Mouse (Mus musculus): ENCODE data around the gene Slc39a3. TPM values are rescaled to one million over a fixed set of nuclear protein-coding genes. Genes with fewer than 3 reads are reported as not detected.
"Not testable (repeated sequence)": the region's sequence is repeated elsewhere in the genome, so short reads cannot be mapped to it uniquely, and the experiment has no call there.

Gene Slc39a3
- total RNA-seq (2017): 4.5 to 9.9 TPM (median 7.3 TPM) in 3 replicates

DNA sequence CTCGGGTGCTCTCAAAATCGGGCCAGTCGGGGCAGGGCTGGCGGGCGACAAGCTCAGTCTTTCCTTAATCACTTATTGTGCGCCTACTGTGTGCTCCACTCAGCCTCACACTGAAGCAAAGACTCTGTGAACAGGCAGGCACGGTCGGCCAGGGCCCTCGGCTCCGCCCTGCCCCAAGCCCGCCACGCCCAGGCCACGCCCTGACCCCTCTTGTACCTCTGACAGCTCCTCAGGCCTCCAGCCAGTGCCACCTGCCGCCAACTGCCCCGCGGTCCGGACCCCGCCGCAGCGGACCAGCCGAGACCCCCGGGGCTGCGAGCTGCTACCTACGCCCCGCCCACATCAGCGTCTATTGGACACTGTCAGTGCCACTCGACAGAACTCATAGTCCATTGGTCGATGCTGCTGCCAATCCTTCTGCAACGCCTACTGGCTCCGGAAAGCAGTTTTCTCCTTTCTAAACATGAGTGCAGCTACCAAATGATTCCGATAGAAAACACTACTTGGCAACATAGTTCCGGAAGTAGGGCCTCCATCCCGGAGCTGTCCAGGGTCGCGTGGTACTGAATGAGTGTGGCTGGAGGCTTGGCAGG, at the start of gene Slc39a3:
Gene Slc39a3 (minus strand): TSS at position 439 of the 593 bp plus-strand sequence.
- peak; percentile 99 for ATAC-seq (replicated peaks; ENCODE audit: insufficient number of reproducible peaks, low FRiP score, low TSS enrichment, poor library complexity, severe bottlenecking)

GRCm38 (mm10) chr10:81087021-81087420, 49.8 kb upstream of the Slc39a3 start:
- ATAC-seq (replicated peaks; ENCODE audit: insufficient number of reproducible peaks, low FRiP score, low TSS enrichment, poor library complexity, severe bottlenecking): no peak

DNA sequence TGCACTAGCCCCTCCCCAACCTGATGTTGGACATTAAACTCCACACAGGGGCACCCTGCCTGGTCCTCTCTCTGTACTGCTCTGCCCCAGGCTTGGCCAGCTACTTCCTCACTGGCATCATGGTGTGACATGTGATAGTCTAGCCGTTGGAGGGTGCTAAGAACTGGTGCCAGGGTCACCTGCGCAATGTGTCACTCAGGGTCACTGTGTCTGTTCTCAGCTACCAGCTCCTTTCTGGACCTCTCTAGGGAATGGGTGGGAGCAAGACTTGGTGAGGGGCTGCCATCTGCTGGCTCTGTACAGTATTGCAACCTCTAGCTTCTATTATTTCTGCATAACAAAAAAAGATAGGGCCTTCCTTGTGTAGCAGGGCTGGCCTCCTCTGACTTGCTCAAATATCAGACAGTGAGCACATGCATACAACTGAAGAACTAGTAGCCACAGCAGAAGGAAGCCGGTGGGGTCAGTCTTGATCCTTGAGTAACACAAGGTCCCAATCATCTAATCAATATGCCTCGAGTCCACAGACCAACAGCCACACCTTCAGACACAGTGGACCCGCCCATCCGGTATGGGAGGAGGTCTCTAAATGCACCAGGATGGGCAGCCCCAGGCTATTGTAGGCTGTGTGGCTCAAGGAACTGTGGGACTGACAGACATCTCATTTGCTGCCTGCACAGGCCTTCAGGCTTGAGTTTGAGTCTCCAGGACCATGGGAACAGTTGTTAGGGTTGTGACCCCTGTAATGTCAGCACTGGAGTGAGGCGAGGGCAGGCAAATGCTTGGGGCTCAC, 45.1 kb upstream of the Slc39a3 start:
- peak; percentile 65 for ATAC-seq (replicated peaks; ENCODE audit: insufficient number of reproducible peaks, low FRiP score, low TSS enrichment, poor library complexity, severe bottlenecking)

DNA sequence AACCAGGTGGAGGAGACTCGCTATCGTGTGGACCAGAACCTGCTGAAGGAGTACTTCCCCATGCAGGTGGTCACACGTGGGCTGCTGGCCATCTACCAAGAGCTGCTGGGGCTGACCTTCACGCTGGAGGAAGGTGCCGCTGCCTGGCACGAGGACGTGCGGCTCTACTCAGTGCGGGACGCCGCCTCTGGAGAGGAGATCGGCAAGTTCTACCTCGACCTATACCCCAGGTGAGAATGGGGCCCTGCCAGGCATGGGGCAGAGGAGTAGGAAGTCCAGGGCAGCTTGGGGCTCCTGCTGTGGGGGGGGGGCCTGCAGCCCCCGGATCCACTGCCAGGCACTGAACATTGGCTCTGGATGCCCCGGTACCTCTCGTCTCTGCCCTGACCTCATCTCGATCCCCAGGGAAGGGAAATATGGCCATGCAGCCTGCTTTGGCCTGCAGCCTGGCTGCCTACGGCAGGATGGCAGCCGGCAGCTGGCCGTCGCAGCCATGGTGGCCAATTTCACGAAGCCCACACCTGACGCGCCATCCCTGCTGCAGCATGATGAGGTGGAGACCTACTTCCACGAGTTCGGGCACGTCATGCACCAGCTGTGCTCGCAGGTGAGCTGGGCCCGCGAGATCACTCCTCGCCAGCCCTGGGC, 42.9 kb upstream of the Slc39a3 start:
- ATAC-seq (replicated peaks; ENCODE audit: insufficient number of reproducible peaks, low FRiP score, low TSS enrichment, poor library complexity, severe bottlenecking): no peak

- no peak for ATAC-seq (replicated peaks; ENCODE audit: insufficient number of reproducible peaks, low FRiP score, low TSS enrichment, poor library complexity, severe bottlenecking)
Measured at GRCm38 (mm10) chr10:81077916-81078315, 40.7 kb upstream of the Slc39a3 start.

- no peak for ATAC-seq (replicated peaks; ENCODE audit: insufficient number of reproducible peaks, low FRiP score, low TSS enrichment, poor library complexity, severe bottlenecking)
Measured at GRCm38 (mm10) chr10:81076356-81076755, 39.1 kb upstream of the Slc39a3 start.

- ATAC-seq (replicated peaks; ENCODE audit: insufficient number of reproducible peaks, low FRiP score, low TSS enrichment, poor library complexity, severe bottlenecking): no peak
Measured at GRCm38 (mm10) chr10:81075734-81076133, 38.5 kb upstream of the Slc39a3 start.

DNA sequence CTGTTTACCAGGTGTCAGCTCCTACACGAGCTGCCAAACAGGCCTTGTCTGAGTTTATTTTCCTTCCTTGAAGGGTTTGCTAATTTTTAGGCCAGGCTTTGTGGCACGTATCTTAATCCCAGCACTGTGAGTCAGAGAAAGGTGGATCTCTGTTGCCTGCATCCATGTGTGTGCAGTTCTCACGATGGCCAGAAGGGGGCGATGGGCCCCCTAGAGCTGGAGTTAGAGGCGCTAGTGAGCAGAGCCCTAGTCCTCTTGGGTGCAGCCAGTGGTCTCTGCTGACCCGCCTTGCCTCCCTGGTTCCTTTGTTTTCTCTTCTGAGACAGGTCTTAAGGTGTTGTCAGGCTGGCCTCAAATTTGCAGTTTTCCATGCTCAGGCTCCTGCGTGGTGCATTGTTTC, 36.2 kb upstream of the Slc39a3 start:
- ATAC-seq (replicated peaks; ENCODE audit: insufficient number of reproducible peaks, low FRiP score, low TSS enrichment, poor library complexity, severe bottlenecking): no peak

GRCm38 (mm10) chr10:81072290-81072689, 35.1 kb upstream of the Slc39a3 start:
- ATAC-seq (replicated peaks; ENCODE audit: insufficient number of reproducible peaks, low FRiP score, low TSS enrichment, poor library complexity, severe bottlenecking): no peak

GRCm38 (mm10) chr10:81069836-81070235, 32.6 kb upstream of the Slc39a3 start, which contains the start of gene Thop1:
Thop1 (plus strand) TSS chr10:81070035.
- ATAC-seq (replicated peaks; ENCODE audit: insufficient number of reproducible peaks, low FRiP score, low TSS enrichment, poor library complexity, severe bottlenecking): peak; percentile 98

DNA sequence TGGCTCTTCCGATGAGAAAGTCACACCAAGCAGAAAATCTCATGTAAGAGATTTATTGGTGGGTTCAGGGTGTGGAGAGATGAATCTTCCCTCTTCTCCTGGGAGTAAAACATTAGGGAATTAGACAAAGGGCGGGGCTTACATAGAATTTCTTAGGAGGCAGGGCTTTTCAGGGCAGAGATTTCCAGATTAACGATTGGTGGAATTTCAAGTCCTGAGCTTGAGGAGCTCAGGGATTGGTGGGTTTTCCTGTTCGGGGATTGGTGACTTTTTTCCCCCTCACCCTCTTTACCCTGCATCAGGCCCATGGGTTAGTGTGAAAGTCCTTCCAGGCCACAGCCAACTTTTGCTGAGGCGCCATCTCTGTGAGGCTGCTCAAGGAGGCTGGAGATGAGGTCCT, 31.5 kb upstream of the Slc39a3 start:
- no peak for ATAC-seq (replicated peaks; ENCODE audit: insufficient number of reproducible peaks, low FRiP score, low TSS enrichment, poor library complexity, severe bottlenecking)

GRCm38 (mm10) chr10:81064519-81064918, 27.3 kb upstream of the Slc39a3 start:
- not testable (repeated sequence) for ATAC-seq (replicated peaks; ENCODE audit: insufficient number of reproducible peaks, low FRiP score, low TSS enrichment, poor library complexity, severe bottlenecking)

DNA sequence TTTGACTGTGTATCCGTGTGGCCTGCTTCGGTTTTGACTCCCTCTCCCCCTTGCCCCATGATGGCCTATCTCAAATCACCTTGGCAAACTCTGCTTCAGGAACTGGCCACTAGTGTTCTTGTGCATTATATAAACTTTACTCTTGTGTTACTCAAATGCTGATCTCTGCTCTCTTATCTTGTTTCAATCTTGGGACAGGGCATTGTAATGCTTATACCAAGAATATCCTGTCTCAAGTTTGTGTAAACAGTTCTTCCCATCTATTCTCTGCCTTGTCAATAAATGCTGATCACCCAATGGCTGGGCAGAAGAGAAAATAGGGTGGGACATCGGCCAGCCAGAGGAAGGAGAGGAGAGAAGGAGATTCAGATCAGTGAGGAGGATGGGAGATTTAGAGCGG, 25.5 kb upstream of the Slc39a3 start:
- no peak for ATAC-seq (replicated peaks; ENCODE audit: insufficient number of reproducible peaks, low FRiP score, low TSS enrichment, poor library complexity, severe bottlenecking)

DNA sequence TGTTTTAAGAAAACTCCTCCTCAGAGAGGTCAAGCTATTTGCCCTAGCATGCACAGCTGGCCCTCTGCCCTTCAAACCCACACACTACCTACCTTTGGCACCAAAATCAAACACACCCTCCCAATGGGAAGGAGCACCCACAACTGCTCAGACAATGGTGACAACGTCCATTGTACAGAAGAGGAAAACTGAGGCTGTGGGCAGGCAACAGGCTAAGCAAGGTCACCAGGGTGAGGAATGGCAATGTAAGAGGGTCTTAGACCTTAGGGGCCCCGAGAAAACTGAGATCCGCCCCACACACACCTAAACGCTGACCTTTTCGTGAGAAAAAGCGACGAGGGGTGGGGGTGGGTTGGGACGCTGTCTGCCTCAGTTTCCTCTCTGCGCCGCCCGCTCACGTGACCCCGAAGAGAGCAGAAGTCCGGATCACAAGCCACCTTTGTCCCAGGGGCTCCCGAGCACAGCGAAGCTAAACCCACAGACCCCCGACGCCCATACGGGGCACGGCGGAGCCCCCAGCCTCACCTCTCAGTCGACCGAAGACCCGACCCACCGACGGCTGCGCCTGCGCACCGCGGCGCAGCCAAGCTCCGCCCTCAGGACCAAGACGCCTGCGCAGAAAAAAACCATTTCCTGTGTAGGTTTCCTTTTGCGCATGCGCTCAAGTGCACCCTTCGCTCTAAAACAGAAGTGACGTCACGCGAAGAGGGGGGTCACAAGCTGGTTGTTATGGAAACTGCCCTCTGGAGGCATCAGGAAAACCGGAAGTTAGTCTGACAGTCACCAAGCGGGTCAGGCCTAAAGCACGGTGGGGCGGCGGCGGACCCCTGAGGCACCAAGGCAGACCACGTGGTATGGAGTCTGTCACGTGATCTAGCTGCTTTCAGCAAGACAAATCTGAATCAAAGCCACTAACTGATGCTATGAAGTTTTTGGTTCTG, 22.6 kb upstream of the Slc39a3 start, which contains the start of gene Sgta:
Gene Sgta (minus strand): TSS at position 579 of the 941 bp plus-strand sequence.
- ATAC-seq (replicated peaks; ENCODE audit: insufficient number of reproducible peaks, low FRiP score, low TSS enrichment, poor library complexity, severe bottlenecking): peak; percentile 93

DNA sequence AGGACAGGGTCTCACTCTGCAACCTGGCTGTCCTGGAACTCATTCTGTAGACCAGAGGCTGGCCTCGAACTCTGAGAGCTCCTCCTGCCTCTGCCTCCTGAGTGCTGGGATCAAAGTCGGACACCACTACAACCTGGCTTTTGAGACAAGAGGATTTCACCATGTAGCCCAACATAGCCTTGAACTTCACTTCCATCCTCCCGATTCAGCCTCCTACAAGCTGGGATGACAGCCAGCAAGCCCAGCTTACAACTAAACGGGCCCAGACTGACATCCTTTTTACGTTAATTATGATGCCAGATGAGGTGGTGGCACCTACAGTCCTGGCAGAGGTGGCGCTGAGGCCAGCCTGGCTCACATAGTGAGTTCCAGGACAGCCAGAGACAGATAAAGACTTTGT, 21.7 kb upstream of the Slc39a3 start:
- no peak for ATAC-seq (replicated peaks; ENCODE audit: insufficient number of reproducible peaks, low FRiP score, low TSS enrichment, poor library complexity, severe bottlenecking)

DNA sequence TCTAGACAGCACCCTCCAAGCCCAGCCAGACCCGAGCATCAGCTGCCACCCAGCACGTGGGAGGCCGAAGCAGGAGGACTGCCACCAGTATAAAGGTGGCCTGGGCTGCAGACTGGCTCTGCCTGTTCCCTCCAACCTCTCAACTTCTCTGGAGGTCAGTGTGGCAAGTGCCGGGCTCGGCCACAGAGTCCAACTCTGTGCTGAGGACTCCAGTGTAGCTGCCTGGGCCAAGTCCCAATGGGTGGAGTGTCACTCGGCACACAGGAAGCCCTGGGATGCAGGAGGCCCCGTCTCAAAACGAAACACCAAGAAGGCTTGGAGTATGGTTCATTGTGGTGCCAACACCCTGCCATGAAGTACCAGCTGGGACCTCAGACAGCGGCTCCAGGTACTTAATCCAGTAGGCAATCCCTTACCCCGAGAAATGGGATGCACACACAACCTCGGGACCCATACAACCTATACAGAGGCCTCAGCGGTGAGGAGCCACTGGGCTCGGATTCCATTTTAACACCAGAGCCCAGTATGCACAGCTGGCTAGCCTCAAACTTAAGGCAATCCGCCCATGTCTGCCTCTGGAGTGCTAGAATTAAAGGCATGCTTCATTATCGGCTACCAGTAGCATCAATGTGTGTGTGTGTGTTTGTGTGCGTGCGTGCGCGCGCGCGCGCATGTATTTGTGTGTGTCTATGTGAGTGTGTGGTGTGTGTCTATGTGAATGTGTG, 20.3 kb upstream of the Slc39a3 start:
- ATAC-seq (replicated peaks; ENCODE audit: insufficient number of reproducible peaks, low FRiP score, low TSS enrichment, poor library complexity, severe bottlenecking): no peak

DNA sequence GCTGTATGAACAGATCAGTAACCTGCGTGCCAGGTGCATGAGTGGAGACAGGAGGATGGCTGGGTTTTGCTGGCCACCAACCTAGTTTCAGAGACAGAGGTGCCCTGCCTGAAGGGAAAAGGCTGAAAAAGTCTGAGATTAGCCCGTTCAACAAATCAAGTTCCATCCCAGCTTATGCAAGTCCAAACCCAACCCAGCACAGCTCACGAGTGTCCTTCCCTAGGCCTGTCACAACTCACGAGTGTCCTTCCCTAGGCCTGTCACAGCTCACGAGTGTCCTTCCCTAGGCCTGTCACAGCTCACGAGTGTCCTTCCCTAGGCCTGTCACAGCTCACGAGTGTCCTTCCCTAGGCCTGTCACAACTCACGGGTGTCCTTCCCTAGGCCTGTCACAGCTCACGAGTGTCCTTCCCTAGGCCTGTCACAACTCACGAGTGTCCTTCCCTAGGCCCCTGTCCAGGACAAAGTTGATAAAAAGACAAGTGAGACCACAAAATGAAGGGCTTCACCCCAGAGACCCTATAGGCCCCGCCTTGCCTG, 18.6 kb upstream of the Slc39a3 start:
- ATAC-seq (replicated peaks; ENCODE audit: insufficient number of reproducible peaks, low FRiP score, low TSS enrichment, poor library complexity, severe bottlenecking): not testable (repeated sequence)

DNA sequence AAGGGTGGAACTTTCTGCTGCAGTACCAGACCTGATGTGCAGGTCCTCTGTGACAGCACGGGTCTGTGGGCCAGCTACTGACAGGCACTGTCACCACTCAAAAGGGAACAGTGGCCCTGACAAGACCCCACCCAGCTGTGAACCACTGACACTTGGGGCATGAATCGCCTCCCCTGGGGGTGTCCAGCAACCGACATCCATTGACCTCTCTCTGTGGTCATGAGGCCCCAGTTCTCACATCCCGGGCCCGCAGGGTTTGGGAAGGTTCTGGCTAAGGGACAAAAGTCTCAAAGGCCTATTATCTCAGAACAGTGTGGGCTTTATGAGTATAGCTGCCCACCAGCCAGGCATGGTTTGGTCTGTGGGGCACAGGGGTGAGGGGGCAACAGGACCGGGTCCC, 17.9 kb upstream of the Slc39a3 start:
- no peak for ATAC-seq (replicated peaks; ENCODE audit: insufficient number of reproducible peaks, low FRiP score, low TSS enrichment, poor library complexity, severe bottlenecking)

All from monocyte, adult 5-6 weeks (primary cell).